Mouse (Mus musculus) urinary bladder, postnatal 25 days (tissue): ENCODE data around the gene Ccnd2.

Experiments used
- DNase-seq: peaks from one replicate; pipeline ENCODE4 v3.0.0; 2022; ENCODE audit warnings: low spot score

Gene Ccnd2

GRCm38 (mm10) chr6:127152106-127152951 is at the start of gene Ccnd2:
Ccnd2 (minus strand) TSS chr6:127152193.
- no peak for DNase-seq

- DNase-seq = no peak
These were observed 45.0 kb upstream of the Ccnd2 start for GRCm38 (mm10) chr6:127196985-127197384.

- no peak for DNase-seq
These were observed 29.3 kb upstream of the Ccnd2 start for GRCm38 (mm10) chr6:127181296-127181695.

GRCm38 (mm10) chr6:127179056-127179759 is 27.2 kb upstream of the Ccnd2 start:
- no peak for DNase-seq

GRCm38 (mm10) chr6:127177962-127178361 is 26.0 kb upstream of the Ccnd2 start:
- DNase-seq = no peak

GRCm38 (mm10) chr6:127177441-127177840 is 25.4 kb upstream of the Ccnd2 start:
- DNase-seq = no peak

GRCm38 (mm10) chr6:127172461-127172860 is 20.5 kb upstream of the Ccnd2 start:
- DNase-seq = no peak

- DNase-seq = no peak
These were observed 18.7 kb upstream of the Ccnd2 start for GRCm38 (mm10) chr6:127170734-127171133.

GRCm38 (mm10) chr6:127165663-127166062 is 13.7 kb upstream of the Ccnd2 start:
- no peak for DNase-seq

- DNase-seq = no peak
These were observed 10.8 kb upstream of the Ccnd2 start for GRCm38 (mm10) chr6:127162842-127163241.

GRCm38 (mm10) chr6:127157321-127157720 is 5.3 kb upstream of the Ccnd2 start:
- no peak for DNase-seq

GRCm38 (mm10) chr6:127155468-127155867 is 3.5 kb upstream of the Ccnd2 start:
- no peak for DNase-seq

- DNase-seq = peak; percentile 32
These were observed 2.8 kb upstream of the Ccnd2 start for GRCm38 (mm10) chr6:127154708-127155268.

GRCm38 (mm10) chr6:127153972-127154707 is 2.1 kb upstream of the Ccnd2 start:
- no peak for DNase-seq

- no peak for DNase-seq
These were observed 1.4 kb upstream of the Ccnd2 start for GRCm38 (mm10) chr6:127153296-127153800.

GRCm38 (mm10) chr6:127151565-127152105 is 358 bp downstream of the Ccnd2 start:
- DNase-seq = peak; percentile 17

GRCm38 (mm10) chr6:127150663-127151564 is 1.1 kb downstream of the Ccnd2 start:
- DNase-seq = peak; percentile 68

GRCm38 (mm10) chr6:127149944-127150662 is 1.9 kb downstream of the Ccnd2 start:
- peak; percentile 25 for DNase-seq

GRCm38 (mm10) chr6:127149303-127149943 is 2.6 kb downstream of the Ccnd2 start:
- peak; percentile 30 for DNase-seq
